Mouse (Mus musculus) brain, embryonic 14.5 days (tissue): ENCODE results near the gene Tenm4.

Source experiments
- CTCF ChIP-seq: fragments of 200-500 bp; IDR thresholded peaks from 2 replicates; pipeline ENCODE4 v1.5.1; 2012; ENCODE audit warnings: inconsistent platforms, mild to moderate bottlenecking, moderate library complexity, borderline replicate concordance; ENCODE audit not compliant: insufficient read depth, insufficient read length; ENCODE audit errors: extremely low read depth
- POLR2A ChIP-seq: fragments of 200-500 bp; IDR thresholded peaks from 2 replicates; pipeline ENCODE4 v1.6.1; 2012; ENCODE audit warnings: mild to moderate bottlenecking, inconsistent platforms, borderline replicate concordance; ENCODE audit not compliant: poor library complexity, insufficient read depth, insufficient read length, severe bottlenecking; ENCODE audit errors: extremely low read depth

DNA sequence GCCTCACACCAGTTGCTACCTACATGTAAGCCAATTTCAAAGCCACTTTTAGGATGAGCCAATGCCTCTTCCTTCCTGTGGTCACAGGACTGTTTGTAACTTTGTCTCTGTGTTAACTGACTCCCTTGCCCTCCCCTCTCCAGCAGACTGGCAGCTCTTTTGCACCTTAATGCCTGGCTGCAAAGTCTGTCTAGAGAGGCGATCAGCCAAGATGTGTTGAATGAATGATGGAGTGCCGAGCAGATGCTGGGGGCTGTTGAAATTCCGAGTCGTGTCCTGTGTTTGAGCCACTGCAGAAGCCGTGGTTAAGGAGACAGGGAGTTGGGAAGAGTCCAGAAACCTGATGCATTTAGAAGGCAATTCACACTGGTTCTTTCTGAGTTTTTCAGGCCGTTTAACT, 96.2 kb downstream of the Tenm4 start:
- TF ChIP-seq CTCF (no peak), POLR2A (no peak)
